Mouse (Mus musculus) adrenal gland (tissue): ENCODE data around the gene Hipk1.
"Not testable (repeated sequence)": the region's sequence is repeated elsewhere in the genome, so short reads cannot be mapped to it uniquely, and the experiment has no call there.

Experiments used
- intact Hi-C: fragments of 180-260 bp; cut with DNase I; formaldehyde crosslinking; loops from one replicate; pipeline ENCODE4 v1.15.1; 2025

Hipk1 gene

DNA sequence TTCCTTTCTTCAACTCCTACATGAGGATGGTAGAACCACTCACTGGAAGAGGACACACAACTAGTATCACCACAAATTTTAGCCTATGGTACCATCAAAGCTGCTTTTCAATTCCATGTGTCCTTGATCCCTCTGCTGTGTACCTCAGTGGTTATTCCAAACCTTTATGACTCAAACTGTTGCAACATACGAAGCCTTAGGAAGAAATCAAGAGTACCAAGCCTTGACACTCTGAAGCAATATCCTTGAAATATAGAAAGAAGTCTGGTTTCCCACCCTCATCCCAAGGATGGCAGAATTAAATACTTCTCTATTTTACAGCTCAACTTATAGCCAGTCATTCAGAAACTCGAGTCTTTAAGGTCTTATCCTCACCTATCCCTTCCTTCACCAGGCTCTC lies 5.0 kb upstream of the Hipk1 start:
- intact Hi-C loops, result no loop called here

DNA sequence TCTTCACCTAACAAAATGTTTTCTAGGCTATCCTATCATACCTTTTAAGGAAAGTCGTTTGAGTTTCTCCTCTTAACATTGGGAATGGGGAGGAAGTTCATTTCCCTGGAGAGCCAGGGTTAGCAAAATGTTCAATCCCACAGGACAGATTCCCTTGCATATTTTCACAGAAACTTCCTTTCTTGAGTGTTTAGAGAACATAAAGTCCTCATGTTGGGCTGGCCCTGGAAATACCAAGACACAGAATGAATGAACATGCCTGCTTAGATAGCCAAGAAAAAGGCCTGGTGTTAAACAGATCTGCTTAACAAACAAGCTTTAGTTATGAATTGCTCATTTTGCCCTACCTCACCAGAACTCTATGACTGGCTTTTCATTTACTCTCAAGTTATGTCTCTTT lies 1.2 kb upstream of the Hipk1 start:
- intact Hi-C loops, result no loop called here

GRCm38 (mm10) chr3:103792111-103792406 lies 696 bp upstream of the Hipk1 start:
- intact Hi-C loops, result not testable (repeated sequence)

GRCm38 (mm10) chr3:103790346-103791145 lies 817 bp downstream of the Hipk1 start:
- intact Hi-C loops, result loop anchor here (2.0 kb wide), 1 partner anchor 18 kb away; the partner anchor contains the start of genes Ap4b1, Dclre1b and Gm43064

DNA sequence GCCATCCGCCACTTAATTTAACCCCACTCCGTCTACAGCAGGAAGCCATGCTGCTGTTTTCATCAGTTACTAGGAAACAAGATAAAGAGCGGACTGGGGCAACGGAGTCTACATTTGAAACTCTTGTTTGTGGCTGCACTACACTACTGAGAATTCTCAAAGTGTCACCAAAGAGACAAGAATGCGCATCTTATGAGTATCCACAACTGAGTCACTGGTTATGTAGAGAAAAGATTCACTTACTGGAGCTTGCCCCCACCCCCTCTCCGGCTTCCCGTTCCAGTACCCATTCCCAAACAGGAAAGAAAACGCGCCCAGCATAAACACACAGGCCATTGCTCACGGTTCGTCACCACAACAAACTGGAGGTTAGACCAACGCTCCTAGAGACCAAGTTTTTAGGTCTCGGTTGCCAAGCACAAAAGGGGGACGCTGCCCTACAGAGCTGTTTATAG lies 1.4 kb downstream of the Hipk1 start:
- intact Hi-C loops, result loop anchor here (2.0 kb wide), 1 partner anchor 19 kb away; the partner anchor contains the start of genes Ap4b1, Dclre1b and Gm43064

- intact Hi-C loops, result no loop called here
Observed at GRCm38 (mm10) chr3:103789096-103789495, 2.3 kb downstream of the Hipk1 start.

DNA sequence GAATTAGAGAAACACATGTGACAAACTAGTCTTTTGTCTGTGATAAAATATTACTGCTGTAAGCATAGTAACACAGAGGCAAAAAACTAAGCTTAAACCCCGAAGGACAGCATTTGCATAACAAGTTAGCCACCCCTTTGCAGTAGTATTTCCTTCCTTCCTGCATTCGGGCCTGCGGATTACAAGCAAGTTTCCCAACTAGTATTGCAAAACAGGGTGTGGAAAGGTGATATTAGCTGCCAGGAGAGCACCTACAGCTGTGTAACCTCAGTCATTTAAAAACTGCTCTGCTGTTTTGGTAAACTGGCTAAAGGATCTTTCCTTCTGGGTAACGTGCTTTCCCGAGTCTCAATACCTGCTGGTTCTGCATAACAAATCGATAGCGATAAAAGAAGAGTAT lies 4.1 kb downstream of the Hipk1 start:
- intact Hi-C loops, result no loop called here

DNA sequence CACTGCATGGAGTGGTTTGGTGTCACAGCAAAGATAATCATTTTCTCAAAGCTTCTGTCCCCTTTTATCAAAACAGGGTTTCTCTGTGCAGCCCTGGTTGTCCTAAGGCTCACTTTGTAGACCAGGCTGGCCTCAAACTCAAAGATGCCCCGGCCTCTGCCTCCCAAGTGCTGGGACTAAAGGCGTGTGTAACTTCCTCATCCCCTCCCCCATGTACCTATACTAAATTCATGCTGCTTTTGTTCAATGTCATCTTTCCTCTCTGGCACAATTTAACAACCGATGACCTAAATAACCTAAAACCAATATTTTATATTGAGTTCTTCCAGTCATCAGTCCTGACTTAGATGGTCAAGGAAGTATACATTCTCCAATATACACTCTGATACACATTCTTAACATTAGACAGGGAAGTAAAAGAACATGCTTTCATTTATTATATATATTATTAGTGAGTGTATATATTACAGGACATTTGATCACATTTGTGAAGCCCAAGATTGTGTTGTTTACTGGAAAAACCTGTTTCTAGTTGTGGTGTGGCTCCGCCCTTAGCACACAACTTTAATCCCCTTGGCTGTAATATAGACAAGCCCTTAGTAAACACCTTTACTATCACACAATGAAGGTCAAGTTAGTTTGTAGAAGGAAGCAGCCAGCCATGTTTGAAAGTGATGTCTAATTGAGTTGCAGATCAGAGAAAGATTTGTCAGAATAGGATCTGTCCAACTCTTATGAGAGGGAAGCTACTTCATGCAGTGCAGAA lies 8.3 kb downstream of the Hipk1 start:
- intact Hi-C loops, result no loop called here

DNA sequence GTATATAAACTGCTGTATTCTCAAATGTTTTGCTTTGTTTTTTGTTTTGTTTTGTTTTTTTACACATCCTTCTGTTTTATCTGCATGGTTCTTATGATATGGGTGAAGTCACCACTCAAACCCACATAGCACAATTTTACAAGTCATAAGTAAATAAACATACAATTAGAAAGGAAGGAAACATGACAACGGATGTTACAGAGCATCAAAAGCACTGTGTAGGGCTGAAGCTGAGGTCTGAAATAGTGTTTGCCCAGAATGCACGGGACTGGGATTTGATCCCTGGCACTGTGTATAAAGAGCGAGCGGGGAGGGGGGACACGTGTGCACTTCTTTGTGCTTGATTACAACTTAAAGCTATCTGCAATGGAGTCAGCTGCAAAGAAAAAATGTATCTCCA lies 10.6 kb downstream of the Hipk1 start:
- intact Hi-C loops, result no loop called here

DNA sequence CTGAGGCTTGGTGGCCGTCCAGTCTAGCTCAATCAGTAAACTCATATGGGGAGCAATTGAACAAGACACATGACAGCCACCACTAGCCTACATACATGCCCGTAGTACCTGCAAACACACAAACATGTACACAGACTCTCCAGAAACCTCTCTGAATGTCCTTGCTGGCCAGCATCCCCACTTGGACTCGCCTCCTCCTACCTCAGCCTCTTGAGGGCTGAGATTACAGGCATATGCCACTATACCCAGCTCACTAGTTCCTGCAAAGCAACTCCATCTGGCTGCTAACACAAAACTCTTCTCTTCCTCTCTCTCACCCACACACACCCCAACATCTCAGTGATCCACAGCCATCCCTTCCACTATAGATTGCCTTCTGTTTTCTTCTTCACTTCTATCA lies 11.1 kb downstream of the Hipk1 start:
- intact Hi-C loops, result no loop called here

- intact Hi-C loops, result no loop called here
Observed at GRCm38 (mm10) chr3:103779183-103779582, 12.2 kb downstream of the Hipk1 start.

- intact Hi-C loops, result no loop called here
Observed at GRCm38 (mm10) chr3:103778660-103779059, 12.7 kb downstream of the Hipk1 start.

- intact Hi-C loops, result no loop called here
Observed at GRCm38 (mm10) chr3:103777940-103778339, 13.4 kb downstream of the Hipk1 start.

- intact Hi-C loops, result no loop called here
Observed at GRCm38 (mm10) chr3:103774009-103774408, 17.4 kb downstream of the Hipk1 start.

- intact Hi-C loops, result no loop called here
Observed at GRCm38 (mm10) chr3:103773508-103773907, 17.9 kb downstream of the Hipk1 start.

- intact Hi-C loops, result no loop called here
Observed at GRCm38 (mm10) chr3:103772846-103773245, 18.5 kb downstream of the Hipk1 start.

GRCm38 (mm10) chr3:103771531-103772130 lies 19.7 kb downstream of the Hipk1 start:
- intact Hi-C loops, result no loop called here

DNA sequence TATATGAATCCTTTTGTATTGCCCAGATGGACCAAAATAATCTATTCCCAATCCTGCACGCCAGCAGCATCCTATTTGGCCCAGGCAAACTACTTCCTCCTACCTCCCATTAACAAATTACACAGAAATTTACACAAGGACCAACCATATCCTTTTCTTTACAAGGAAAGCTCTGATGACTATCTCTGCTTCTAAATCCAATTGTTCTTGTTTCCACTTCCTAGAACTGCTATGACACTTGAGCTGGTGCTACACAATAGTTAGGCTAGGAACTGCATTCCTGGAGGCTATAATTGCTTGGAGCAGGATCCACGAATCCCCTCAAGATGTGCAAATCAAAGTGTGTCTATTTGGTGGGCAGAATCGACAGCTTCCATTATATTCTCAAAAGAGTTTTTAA lies 24.6 kb downstream of the Hipk1 start:
- intact Hi-C loops, result no loop called here

DNA sequence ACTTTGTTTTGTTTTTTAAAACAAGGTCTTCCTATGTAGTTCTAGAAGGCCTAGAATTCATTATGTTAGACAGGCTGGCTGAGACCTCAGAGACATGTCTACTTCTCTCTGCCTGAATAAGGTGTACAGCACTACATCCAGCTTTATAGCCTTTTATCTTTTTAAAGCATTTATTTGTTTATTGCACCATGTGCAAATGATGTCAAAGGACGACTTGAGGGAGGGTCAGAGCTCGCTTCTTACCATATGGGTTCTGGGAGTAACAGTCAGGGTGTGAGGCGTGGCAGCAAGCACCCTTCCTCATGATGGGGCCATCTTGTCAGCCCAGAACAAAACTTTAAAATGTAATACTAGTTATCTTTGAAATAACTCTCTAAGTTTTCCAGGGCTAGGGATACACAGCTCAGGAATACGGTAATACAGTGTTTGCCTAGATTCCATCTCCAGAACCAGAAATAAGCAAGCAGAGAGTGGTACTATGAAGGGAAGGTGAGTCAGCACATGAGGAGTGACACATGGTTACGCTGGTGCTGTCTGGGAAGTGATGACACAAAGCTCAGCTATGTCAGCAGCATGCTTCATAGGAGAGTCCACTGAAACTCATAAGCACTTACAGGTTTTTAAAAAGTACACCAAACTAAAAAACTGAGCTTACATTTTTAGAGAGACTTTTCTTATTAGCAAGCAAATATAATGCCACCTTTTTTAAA lies 31.9 kb downstream of the Hipk1 start:
- intact Hi-C loops, result no loop called here

- intact Hi-C loops, result no loop called here
Observed at GRCm38 (mm10) chr3:103758456-103758855, 32.9 kb downstream of the Hipk1 start.

DNA sequence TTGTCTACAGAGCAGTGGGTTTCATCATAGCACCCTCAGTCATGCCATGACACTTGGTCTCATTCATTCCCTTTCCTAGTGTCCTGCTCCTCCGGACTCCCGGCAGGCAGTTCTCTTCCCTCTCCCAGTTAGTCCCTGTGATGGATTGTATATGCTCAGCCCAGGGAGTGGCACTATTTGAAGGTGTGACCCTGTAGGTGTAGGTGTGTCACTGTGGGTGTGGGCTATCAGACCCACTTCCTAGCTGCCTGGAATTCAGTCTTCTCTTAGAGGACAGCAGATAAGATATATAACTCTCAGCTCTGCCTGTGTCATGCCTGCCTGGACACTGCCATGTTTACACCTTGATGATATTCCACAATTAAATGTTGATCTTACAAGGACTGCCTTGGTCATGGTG lies 34.4 kb downstream of the Hipk1 start:
- intact Hi-C loops, result no loop called here

- intact Hi-C loops, result no loop called here
Observed at GRCm38 (mm10) chr3:103755351-103755750, 36.0 kb downstream of the Hipk1 start.
